Mouse (Mus musculus): ENCODE measurements around the gene Ipo5. TPM values are rescaled to one million over a fixed set of nuclear protein-coding genes. Genes with fewer than 3 reads are reported as not detected.
A peak's percentile ranks its signal among the peaks of the same experiment; 100 is the strongest.

The Ipo5 gene
- polyA plus RNA-seq (2014; fragmentation: Nextera tagmentation; extraction: Ambion mirVana): 120 and 132 TPM in 2 replicates

DNA sequence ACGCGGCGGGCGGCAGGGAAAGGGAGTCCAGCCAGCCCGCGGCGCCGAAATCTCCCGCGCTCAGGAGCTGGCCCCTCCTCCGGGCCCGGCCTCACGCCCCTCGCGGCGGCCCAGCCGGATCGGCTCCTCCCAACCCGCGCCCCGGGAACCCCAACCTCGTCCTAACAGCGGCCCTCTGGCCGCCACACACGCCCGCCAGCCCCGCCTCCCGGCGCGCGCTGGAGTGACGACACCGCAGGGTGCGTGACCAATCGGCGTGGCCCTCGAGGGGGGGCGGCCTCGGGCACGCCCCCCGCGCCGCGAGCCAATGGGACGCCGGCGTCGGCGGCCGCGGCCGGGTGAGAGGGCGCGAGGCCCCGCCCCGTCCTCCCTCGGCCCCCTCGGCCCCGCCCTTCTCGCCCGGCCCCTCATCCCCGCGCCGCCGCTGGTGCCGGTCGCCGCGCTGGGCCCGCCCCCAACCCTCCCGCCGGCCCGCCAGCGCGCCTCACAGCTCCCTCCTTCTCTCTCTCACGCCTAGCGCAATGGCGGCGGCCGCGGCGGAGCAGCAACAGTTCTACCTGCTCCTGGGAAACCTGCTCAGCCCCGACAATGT, at the start of gene Ipo5:
Gene Ipo5, plus strand, starts transcription at position 492 of the 592 bp plus-strand sequence.
- under 1% methylated on average over 24 of the region's 83 CpGs for WGBS
- Histone ChIP-seq H3K9ac (ENCODE audit: low read depth, low read length) (peak within 1 kb of the TSS; percentile 81), H3K4me1 (replicated peaks; ENCODE audit: control insufficient read depth, insufficient read depth, low read length) (no peaks in the 10 kb centered on the region), H3K9me3 (ENCODE audit: control insufficient read depth, low read length) (no peaks in the 10 kb centered on the region), H3K27ac (ENCODE audit: low read depth, low read length) (peak within 1 kb of the TSS; percentile 82), H3K4me3 (ENCODE audit: low read depth, low read length) (peak within 1 kb of the TSS; percentile 79), H3K36me3 (ENCODE audit: control insufficient read depth, insufficient read depth, low read length) (no peaks in the 10 kb centered on the region), H3K27me3 (ENCODE audit: control insufficient read depth, insufficient read depth, low read length) (no peaks in the 10 kb centered on the region), H3K4me2 (replicated peaks; ENCODE audit: low read depth, low read length) (peak within 1 kb of the TSS; percentile 69)
- ATAC-seq (ENCODE audit: low FRiP score): peak; percentile 97
- peak; percentile 99 for DNase-seq (ENCODE audit: low spot score)

DNA sequence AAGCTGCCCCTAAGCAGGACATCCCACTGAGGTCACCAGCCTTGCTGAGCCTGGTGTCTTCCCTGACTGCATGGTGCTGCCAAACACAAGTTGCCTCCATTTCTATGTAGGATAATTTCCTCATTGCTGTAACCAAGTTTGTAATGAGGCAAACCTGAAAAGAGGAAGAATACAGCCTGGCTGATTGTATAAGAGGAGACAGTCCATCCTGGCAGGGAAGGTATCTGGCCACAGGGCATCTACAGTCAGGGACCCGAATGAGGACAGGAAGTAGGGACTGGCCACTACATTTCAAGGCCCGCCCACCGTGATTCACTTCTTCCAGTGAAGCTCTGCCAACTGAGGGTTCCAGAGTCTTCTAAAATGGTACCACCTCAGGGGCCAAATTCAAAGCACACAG, 47.8 kb upstream of the Ipo5 start:
- Histone ChIP-seq H3K4me3 (ENCODE audit: low read depth, low read length) (no peak overlapping the region), H3K9me3 (ENCODE audit: control insufficient read depth, low read length) (no peaks in the 10 kb centered on the region), H3K9ac (ENCODE audit: low read depth, low read length) (no peak overlapping the region), H3K4me1 (replicated peaks; ENCODE audit: control insufficient read depth, insufficient read depth, low read length) (no peaks in the 10 kb centered on the region), H3K4me2 (replicated peaks; ENCODE audit: low read depth, low read length) (no peak overlapping the region), H3K36me3 (ENCODE audit: control insufficient read depth, insufficient read depth, low read length) (no peaks in the 10 kb centered on the region), H3K27me3 (ENCODE audit: control insufficient read depth, insufficient read depth, low read length) (no peaks in the 10 kb centered on the region), H3K27ac (ENCODE audit: low read depth, low read length) (no peak overlapping the region)
- ATAC-seq (ENCODE audit: low FRiP score): no peak
- 95% methylated on average over 3 of the region's 3 CpGs for WGBS
- no peak for DNase-seq (ENCODE audit: low spot score)

DNA sequence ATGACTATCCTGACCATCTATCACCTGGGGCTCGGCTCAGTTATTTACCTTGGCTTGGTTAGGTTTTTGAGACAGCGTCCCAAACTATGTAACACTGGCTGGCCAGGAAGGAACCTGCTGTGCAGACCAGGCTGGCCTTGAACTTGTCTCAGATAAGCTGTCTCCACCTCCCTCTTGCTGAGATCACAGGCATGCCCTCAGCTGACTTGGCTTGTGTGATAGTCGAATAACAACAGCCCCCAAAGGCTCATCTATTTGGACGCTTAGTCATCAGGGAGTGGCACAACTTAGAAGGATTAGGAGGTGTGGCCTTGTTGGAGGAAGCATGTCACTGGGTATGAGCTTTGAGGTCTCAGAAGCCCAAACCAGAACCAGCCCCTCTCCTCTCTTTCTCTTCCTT, 46.1 kb upstream of the Ipo5 start:
- DNase-seq (ENCODE audit: low spot score) (no peak), ATAC-seq (ENCODE audit: low FRiP score) (no peak)
- Histone ChIP-seq H3K4me1 (replicated peaks; ENCODE audit: control insufficient read depth, insufficient read depth, low read length) (no peaks in the 10 kb centered on the region), H3K27me3 (ENCODE audit: control insufficient read depth, insufficient read depth, low read length) (no peaks in the 10 kb centered on the region), H3K27ac (ENCODE audit: low read depth, low read length) (no peak overlapping the region), H3K36me3 (ENCODE audit: control insufficient read depth, insufficient read depth, low read length) (no peaks in the 10 kb centered on the region), H3K4me2 (replicated peaks; ENCODE audit: low read depth, low read length) (no peak overlapping the region), H3K9ac (ENCODE audit: low read depth, low read length) (no peak overlapping the region), H3K4me3 (ENCODE audit: low read depth, low read length) (no peak overlapping the region), H3K9me3 (ENCODE audit: control insufficient read depth, low read length) (no peaks in the 10 kb centered on the region)
- 91% methylated on average over 4 of the region's 4 CpGs for WGBS

DNA sequence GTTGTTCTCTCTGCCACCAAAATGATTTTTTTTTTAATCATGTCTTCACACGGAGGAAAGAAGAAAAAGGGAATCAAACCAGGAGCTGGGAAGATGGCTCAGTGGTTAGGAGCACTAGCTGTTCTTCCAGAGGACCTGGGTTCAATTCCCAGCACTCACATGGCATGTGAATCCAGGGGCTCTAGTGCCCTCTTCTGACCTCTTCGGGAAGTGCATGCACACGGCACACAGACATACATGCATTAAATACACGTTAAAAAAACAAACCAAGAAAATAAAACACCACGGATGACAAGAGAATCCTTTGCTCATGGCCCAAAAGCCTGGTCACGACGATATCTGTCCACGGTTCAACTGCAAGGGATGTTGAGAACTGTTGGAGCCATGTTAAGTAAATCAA, 44.5 kb upstream of the Ipo5 start:
- H3K27me3 ChIP-seq (ENCODE audit: control insufficient read depth, insufficient read depth, low read length): no peaks in the 10 kb centered on the region
- no peak overlapping the region for H3K9ac ChIP-seq (ENCODE audit: low read depth, low read length)
- no peak overlapping the region for H3K4me2 ChIP-seq (replicated peaks; ENCODE audit: low read depth, low read length)
- H3K36me3 ChIP-seq (ENCODE audit: control insufficient read depth, insufficient read depth, low read length): no peaks in the 10 kb centered on the region
- H3K4me1 ChIP-seq (replicated peaks; ENCODE audit: control insufficient read depth, insufficient read depth, low read length): no peaks in the 10 kb centered on the region
- DNase-seq (ENCODE audit: low spot score) (no peak), ATAC-seq (ENCODE audit: low FRiP score) (no peak)
- H3K4me3 ChIP-seq (ENCODE audit: low read depth, low read length): no peak overlapping the region
- no peaks in the 10 kb centered on the region for H3K9me3 ChIP-seq (ENCODE audit: control insufficient read depth, low read length)
- 92% methylated on average over 8 of the region's 8 CpGs for WGBS
- H3K27ac ChIP-seq (ENCODE audit: low read depth, low read length): no peak overlapping the region

DNA sequence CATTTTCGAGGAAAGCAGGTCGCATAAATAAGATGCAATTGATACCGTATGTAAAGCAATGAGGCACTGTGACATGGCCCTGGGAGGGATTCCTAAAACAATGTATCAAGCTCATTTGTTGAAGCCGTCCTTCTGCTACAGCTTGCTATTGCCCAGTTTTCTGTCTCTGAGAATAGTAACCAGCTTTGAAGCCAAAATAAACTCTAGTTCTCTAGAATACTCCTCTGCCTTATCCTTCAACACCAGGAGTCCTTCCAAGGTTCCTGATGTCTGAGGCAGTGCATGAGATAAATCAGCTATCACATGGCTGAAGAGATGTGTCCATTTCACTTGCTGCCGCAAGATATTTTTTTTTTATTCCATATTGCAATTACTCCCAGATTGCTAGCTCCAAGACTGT, 43.9 kb upstream of the Ipo5 start:
- DNase-seq (ENCODE audit: low spot score) (no peak), ATAC-seq (ENCODE audit: low FRiP score) (no peak)
- no peaks in the 10 kb centered on the region for H3K9me3 ChIP-seq (ENCODE audit: control insufficient read depth, low read length)
- H3K4me1 ChIP-seq (replicated peaks; ENCODE audit: control insufficient read depth, insufficient read depth, low read length): no peaks in the 10 kb centered on the region
- no peaks in the 10 kb centered on the region for H3K27me3 ChIP-seq (ENCODE audit: control insufficient read depth, insufficient read depth, low read length)
- no peak overlapping the region for H3K4me2 ChIP-seq (replicated peaks; ENCODE audit: low read depth, low read length)
- no peak overlapping the region for H3K4me3 ChIP-seq (ENCODE audit: low read depth, low read length)
- H3K27ac ChIP-seq (ENCODE audit: low read depth, low read length): no peak overlapping the region
- 92% methylated on average over 5 of the region's 5 CpGs for WGBS
- no peak overlapping the region for H3K9ac ChIP-seq (ENCODE audit: low read depth, low read length)
- H3K36me3 ChIP-seq (ENCODE audit: control insufficient read depth, insufficient read depth, low read length): no peaks in the 10 kb centered on the region

DNA sequence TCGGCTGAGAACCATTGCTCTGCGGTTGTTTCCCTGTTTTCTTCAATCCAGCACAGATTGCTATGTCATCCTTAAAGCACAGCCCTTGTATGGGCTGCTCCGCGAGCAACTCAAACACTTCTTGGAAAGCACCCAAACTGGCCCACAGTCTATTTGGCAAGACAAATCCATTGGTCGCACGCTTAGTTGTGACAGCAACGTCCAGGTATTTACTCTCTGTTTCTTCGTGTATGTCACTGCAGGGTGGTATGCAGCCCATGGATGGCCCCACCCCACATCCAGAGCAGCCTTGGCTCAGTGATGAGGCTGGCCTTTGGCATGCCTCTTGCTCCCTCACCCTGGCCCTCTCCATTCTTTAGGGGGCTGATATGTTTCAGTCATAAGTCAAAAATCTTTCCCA, 42.5 kb upstream of the Ipo5 start:
- Histone ChIP-seq H3K9me3 (ENCODE audit: control insufficient read depth, low read length) (no peaks in the 10 kb centered on the region), H3K27me3 (ENCODE audit: control insufficient read depth, insufficient read depth, low read length) (no peaks in the 10 kb centered on the region), H3K4me1 (replicated peaks; ENCODE audit: control insufficient read depth, insufficient read depth, low read length) (no peaks in the 10 kb centered on the region), H3K4me3 (ENCODE audit: low read depth, low read length) (no peak overlapping the region), H3K9ac (ENCODE audit: low read depth, low read length) (no peak overlapping the region), H3K4me2 (replicated peaks; ENCODE audit: low read depth, low read length) (no peak overlapping the region), H3K36me3 (ENCODE audit: control insufficient read depth, insufficient read depth, low read length) (no peaks in the 10 kb centered on the region), H3K27ac (ENCODE audit: low read depth, low read length) (no peak overlapping the region)
- ATAC-seq (ENCODE audit: low FRiP score) (no peak), DNase-seq (ENCODE audit: low spot score) (no peak)
- 76% methylated on average over 8 of the region's 8 CpGs for WGBS

DNA sequence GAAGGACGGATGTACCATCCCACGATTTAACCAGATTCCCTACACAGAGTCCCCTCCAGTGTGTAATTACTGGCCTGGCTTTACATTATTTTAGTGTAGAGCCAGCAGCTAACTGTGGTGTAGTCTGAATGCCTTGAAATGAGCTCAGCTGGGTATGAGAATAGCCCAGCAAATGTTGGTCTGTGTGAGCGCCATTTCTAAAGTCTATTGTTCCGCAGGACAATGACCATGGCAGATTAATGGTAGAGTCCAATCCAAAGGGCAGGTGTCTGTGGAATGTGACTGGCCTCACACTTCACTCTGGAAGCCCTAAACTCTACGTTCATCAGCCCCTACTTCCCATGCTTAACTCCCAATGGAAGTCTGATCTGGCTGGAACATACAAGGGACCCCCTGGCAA, 40.3 kb upstream of the Ipo5 start:
- 66% methylated on average over 5 of the region's 5 CpGs for WGBS
- no peak overlapping the region for H3K9ac ChIP-seq (ENCODE audit: low read depth, low read length)
- no peak overlapping the region for H3K4me2 ChIP-seq (replicated peaks; ENCODE audit: low read depth, low read length)
- DNase-seq (ENCODE audit: low spot score): no peak
- ATAC-seq (ENCODE audit: low FRiP score): no peak
- no peaks in the 10 kb centered on the region for H3K36me3 ChIP-seq (ENCODE audit: control insufficient read depth, insufficient read depth, low read length)
- no peaks in the 10 kb centered on the region for H3K4me1 ChIP-seq (replicated peaks; ENCODE audit: control insufficient read depth, insufficient read depth, low read length)
- no peak overlapping the region for H3K4me3 ChIP-seq (ENCODE audit: low read depth, low read length)
- no peak overlapping the region for H3K27ac ChIP-seq (ENCODE audit: low read depth, low read length)
- H3K9me3 ChIP-seq (ENCODE audit: control insufficient read depth, low read length): no peaks in the 10 kb centered on the region
- H3K27me3 ChIP-seq (ENCODE audit: control insufficient read depth, insufficient read depth, low read length): no peaks in the 10 kb centered on the region

DNA sequence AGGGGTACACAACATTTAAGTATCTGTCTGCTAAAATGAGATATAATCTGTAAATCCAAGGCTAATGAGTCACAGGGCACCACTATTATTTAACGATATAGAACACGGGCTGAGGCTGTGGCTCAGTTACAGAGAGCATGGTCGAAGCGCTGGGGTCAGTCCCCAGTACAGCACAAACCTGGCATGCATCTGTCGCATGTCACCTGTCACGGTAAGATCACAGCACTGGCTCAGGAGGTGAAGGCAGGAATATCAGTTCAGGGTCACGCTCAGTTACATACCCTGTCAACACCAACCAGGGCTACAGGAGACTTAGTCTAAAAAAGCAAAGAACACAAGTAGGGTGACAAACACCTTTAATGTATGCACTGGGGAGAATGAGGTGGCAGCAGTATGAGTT, 36.6 kb upstream of the Ipo5 start:
- H3K4me2 ChIP-seq (replicated peaks; ENCODE audit: low read depth, low read length): no peak overlapping the region
- H3K27me3 ChIP-seq (ENCODE audit: control insufficient read depth, insufficient read depth, low read length): no peaks in the 10 kb centered on the region
- H3K4me1 ChIP-seq (replicated peaks; ENCODE audit: control insufficient read depth, insufficient read depth, low read length): no peaks in the 10 kb centered on the region
- no peak overlapping the region for H3K4me3 ChIP-seq (ENCODE audit: low read depth, low read length)
- no peaks in the 10 kb centered on the region for H3K36me3 ChIP-seq (ENCODE audit: control insufficient read depth, insufficient read depth, low read length)
- H3K27ac ChIP-seq (ENCODE audit: low read depth, low read length): no peak overlapping the region
- no peaks in the 10 kb centered on the region for H3K9me3 ChIP-seq (ENCODE audit: control insufficient read depth, low read length)
- WGBS: 94% methylated on average over 7 of the region's 7 CpGs
- ATAC-seq (ENCODE audit: low FRiP score): no peak; the same call in 1 of the 2 replicates
- DNase-seq (ENCODE audit: low spot score): no peak
- H3K9ac ChIP-seq (ENCODE audit: low read depth, low read length): no peak overlapping the region

DNA sequence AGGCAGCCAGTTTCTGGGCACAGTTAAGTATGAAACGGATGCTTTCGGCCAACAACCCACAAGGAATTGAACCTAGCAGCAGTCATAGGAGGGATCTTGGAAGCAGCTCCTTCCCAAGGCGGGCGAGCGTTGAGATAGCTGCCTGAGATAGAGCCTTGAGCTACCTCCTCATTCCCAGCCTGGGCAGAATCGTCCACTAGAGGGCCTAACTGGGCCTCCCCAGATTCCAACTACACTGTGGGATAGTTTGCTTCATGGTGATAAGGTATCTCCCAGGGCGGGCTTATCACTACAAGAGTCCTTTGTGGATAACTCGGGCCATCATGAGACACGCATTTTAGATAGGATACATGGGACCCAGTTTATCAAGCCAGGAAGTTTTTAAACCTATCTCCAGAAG, 35.9 kb upstream of the Ipo5 start:
- WGBS: 76% methylated on average over 9 of the region's 9 CpGs
- ATAC-seq (ENCODE audit: low FRiP score) (no peak), DNase-seq (ENCODE audit: low spot score) (peak; percentile 13)
- Histone ChIP-seq H3K4me2 (replicated peaks; ENCODE audit: low read depth, low read length) (no peak overlapping the region), H3K36me3 (ENCODE audit: control insufficient read depth, insufficient read depth, low read length) (no peaks in the 10 kb centered on the region), H3K9ac (ENCODE audit: low read depth, low read length) (no peak overlapping the region), H3K9me3 (ENCODE audit: control insufficient read depth, low read length) (no peaks in the 10 kb centered on the region), H3K27me3 (ENCODE audit: control insufficient read depth, insufficient read depth, low read length) (no peaks in the 10 kb centered on the region), H3K4me1 (replicated peaks; ENCODE audit: control insufficient read depth, insufficient read depth, low read length) (no peaks in the 10 kb centered on the region), H3K4me3 (ENCODE audit: low read depth, low read length) (no peak overlapping the region), H3K27ac (ENCODE audit: low read depth, low read length) (no peak overlapping the region)
